Mouse (Mus musculus) MEL (cell line): ENCODE measurements around the gene Tbl1x.

Source experiments
- BHLHE40 ChIP-seq: IDR thresholded peaks from 2 replicates; pipeline ENCODE4 v1.6.1; 2012; ENCODE audit warnings: low read depth, mild to moderate bottlenecking, inconsistent platforms, low read length, improper control_type of control experiment, borderline replicate concordance
- CTCF ChIP-seq, 3 experiments: IDR thresholded peaks in 2 of 3; conservative IDR thresholded peaks in 1 of 3; 2 replicates each; pipeline ENCODE4 v1.5.1; 2011 to 2012; ENCODE audit warnings: low read length in 3 of 3, low read depth in 2 of 3, mild to moderate bottlenecking in 2 of 3, improper control_type of control experiment in 1 of 3, inconsistent platforms in 1 of 3, mixed read lengths in 1 of 3, moderate library complexity in 1 of 3; ENCODE audit not compliant: control insufficient read depth in 1 of 3, insufficient read depth in 1 of 3, poor library complexity in 1 of 3, severe bottlenecking in 1 of 3
- GATA1 ChIP-seq: IDR thresholded peaks from 2 replicates; pipeline ENCODE4 v1.6.1; 2011; ENCODE audit warnings: low read depth, low read length, improper control_type of control experiment
- HCFC1 ChIP-seq: IDR thresholded peaks from 2 replicates; pipeline ENCODE4 v1.6.1; 2012; ENCODE audit warnings: low read depth, mild to moderate bottlenecking, inconsistent platforms, low read length, improper control_type of control experiment, moderate library complexity
- MAX ChIP-seq: IDR thresholded peaks from 2 replicates; pipeline ENCODE4 v1.6.1; 2011; ENCODE audit warnings: low read length, improper control_type of control experiment
- MAZ ChIP-seq: IDR thresholded peaks from 2 replicates; pipeline ENCODE4 v1.6.1; 2012; ENCODE audit warnings: low read depth, mild to moderate bottlenecking, inconsistent platforms, low read length, improper control_type of control experiment
- POLR2A ChIP-seq, 2 experiments: IDR thresholded peaks; 2 replicates each; pipeline ENCODE4 v1.6.1; 2011 to 2012; ENCODE audit warnings: low read length in 2 of 2, mild to moderate bottlenecking in 2 of 2, control low read depth in 1 of 2, improper control_type of control experiment in 1 of 2, low read depth in 1 of 2, moderate library complexity in 1 of 2; ENCODE audit not compliant: control insufficient read depth in 1 of 2, insufficient read depth in 1 of 2, poor library complexity in 1 of 2
- SIN3A ChIP-seq: IDR thresholded peaks from 2 replicates; pipeline ENCODE4 v1.6.1; 2012; ENCODE audit warnings: low read length, improper control_type of control experiment, inconsistent platforms
- UBTF ChIP-seq: IDR thresholded peaks from 2 replicates; pipeline ENCODE4 v1.6.1; 2012; ENCODE audit warnings: low read depth, mild to moderate bottlenecking, inconsistent platforms, low read length, improper control_type of control experiment, moderate library complexity, borderline replicate concordance; ENCODE audit not compliant: insufficient read depth
- ZNF384 ChIP-seq: IDR thresholded peaks from 2 replicates; pipeline ENCODE4 v1.6.1; 2012; ENCODE audit warnings: low read depth, mild to moderate bottlenecking, inconsistent platforms, low read length, improper control_type of control experiment

DNA sequence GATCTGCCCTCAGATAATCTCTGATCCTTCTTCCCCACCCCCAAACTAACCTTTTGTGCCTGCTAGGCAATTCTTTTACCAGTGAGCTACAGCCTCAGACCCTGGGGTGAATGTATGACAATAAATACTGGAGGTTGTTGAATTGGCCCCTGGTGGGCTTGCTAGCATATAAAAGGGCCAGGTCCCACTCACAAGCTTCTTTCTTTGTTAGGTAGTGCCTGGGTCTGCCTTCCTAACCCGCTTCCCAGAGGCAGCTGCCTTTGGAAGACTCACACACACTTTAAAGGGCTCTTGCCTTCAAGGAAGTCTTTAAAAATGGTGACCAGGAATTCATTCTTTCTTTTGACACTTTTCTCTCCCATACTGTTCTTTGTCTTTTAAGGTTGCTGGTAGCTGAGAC lies 14.4 kb downstream of the Tbl1x start:
- TF ChIP-seq GATA1 (no peak), HCFC1 (no peak), BHLHE40 (no peak), MAZ (no peak), UBTF (no peak), SIN3A (no peak), POLR2A (IDR thresholded peaks at IDR 0.05; ENCODE audit: control insufficient read depth in 1 of 2, insufficient read depth in 1 of 2, low read depth in 1 of 2, low read length in 2 of 2, poor library complexity in 1 of 2) (no peak), ZNF384 (no peak), MAX (no peak), CTCF (IDR thresholded peaks at IDR 0.05 in 2 of 3, conservative IDR thresholded peaks at IDR 0.05 in 1 of 3; ENCODE audit: control insufficient read depth in 1 of 3, insufficient read depth in 1 of 3, low read depth in 2 of 3, low read length in 3 of 3, poor library complexity in 1 of 3, severe bottlenecking in 1 of 3) (no peak)
